8 mouse cellular contexts compared by ENCODE assay signal in the genomic region with DNA sequence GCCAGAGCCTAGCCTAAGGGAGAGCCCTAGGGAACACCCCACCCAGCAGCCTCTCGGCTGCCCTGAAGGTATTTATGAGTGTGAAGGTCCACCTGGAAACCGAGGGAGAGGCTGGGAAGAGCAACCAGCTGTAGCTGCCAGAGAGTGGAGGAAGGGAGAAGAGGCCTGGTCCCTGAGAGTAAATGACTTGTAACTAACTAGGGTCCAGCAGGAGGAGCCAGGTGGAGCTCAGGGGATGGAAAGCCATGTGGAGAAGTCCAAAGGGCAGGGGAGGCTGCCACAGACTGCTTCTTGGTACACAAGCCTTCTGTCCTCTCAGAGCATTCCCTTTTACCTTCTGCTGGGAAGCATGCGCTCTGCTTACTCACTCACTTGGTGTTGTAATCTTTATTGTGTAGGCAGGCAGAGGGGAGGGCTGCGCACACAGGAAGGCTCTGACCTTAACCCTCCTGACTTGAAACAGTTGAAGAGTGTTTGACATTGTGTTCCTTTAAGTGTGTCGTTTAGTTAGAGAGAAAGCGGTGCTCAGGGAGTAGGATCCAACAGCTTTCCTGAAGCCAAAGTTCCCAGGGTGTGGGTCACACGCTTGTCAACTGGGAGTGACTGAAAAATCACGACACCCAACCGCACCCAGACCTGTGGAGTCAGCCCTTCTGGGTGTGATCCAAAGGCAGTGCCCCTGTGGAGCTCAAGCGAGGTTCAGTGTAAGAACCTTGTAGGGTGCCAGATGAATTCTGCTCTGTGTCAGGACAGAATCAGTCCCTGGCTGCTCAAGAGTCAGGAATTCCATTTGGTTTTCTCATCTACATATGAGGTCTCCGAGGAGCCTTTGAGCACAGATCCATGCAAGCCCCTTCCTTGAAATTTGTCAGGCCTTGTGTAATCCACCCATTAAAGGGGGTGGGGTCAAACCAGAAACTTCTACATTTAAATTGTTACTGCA. TPM values are rescaled to one million over a fixed set of nuclear protein-coding genes. Genes with fewer than 3 reads are reported as not detected.
DNase-seq lines count a peak whose midpoint lies in the region; TF ChIP-seq lines count a peak whose summit lies in the region.

No protein-coding gene starts in this region.

- H3K79me2 ChIP-seq in myocyte (ENCODE audit: control insufficient read depth, insufficient read depth), result peaks cover 11% of the 10 kb centered on the region

- H3K4me2 ChIP-seq in myocyte (ENCODE audit: low read depth), result peak overlapping the region; percentile 36

- no peak for TF ChIP-seq POLR2A in myocyte (IDR thresholded peaks at IDR 0.05; ENCODE audit: insufficient read length, low read depth)

- no peak overlapping the region for H3K4me3 ChIP-seq in myocyte

- H3K27me3 ChIP-seq in myocyte (ENCODE audit: control insufficient read depth, insufficient read depth, insufficient read length), result no peaks in the 10 kb centered on the region

- peak; percentile 6 for DNase-seq in gastrocnemius, adult 18-20 months (ENCODE audit: low spot score)
- DNase-seq in gastrocnemius, postnatal 10 days, result no peak
- peak; percentile 10 to 16 for DNase-seq in heart, adult 9 months (ENCODE audit: low spot score in 2 of 2)
- DNase-seq in kidney, postnatal 4 days, result peak; percentile 62 to 80
- DNase-seq in ovary, postnatal 14 days (ENCODE audit: low spot score), result no peak
- no peak for DNase-seq in left cerebral cortex, adult 9 months (ENCODE audit: low spot score in 2 of 2)
- DNase-seq in left cerebral cortex, postnatal 36 days (ENCODE audit: low spot score in 2 of 2), result no peak

- intact Hi-C loops in left cerebral cortex, postnatal 36 days (cut with DNase I), result no loop called here

- no peak overlapping the region for H3ac ChIP-seq in myocyte (ENCODE audit: control insufficient read depth, insufficient read length)

- no peaks in the 10 kb centered on the region for H3K36me3 ChIP-seq in myocyte (ENCODE audit: control insufficient read depth, insufficient read depth)

TF ChIP-seq in myocyte, 11 proteins besides CTCF, POLR2A, EP300 and RAD21:
- TF ChIP-seq SRF (IDR thresholded peaks at IDR 0.05; ENCODE audit: control insufficient read depth, insufficient read length, low read depth) (no peak), E2F4 (IDR thresholded peaks at IDR 0.05; ENCODE audit: insufficient read depth) (no peak), POLR2AphosphoS2 (IDR thresholded peaks at IDR 0.05; ENCODE audit: insufficient read length, low read depth) (no peak), USF1 (IDR thresholded peaks at IDR 0.05; ENCODE audit: low read depth) (no peak), MAX (IDR thresholded peaks at IDR 0.05; ENCODE audit: low read depth) (no peak), TCF3 (IDR thresholded peaks at IDR 0.05; ENCODE audit: insufficient read length, low read depth) (no peak), REST (IDR thresholded peaks at IDR 0.05; ENCODE audit: insufficient read depth, insufficient read length) (no peak), MYOG (IDR thresholded peaks at IDR 0.05; ENCODE audit: control insufficient read depth in 1 of 3, insufficient read depth in 1 of 3, insufficient read length in 2 of 3, low read depth in 2 of 3) (no peak), CEBPB (IDR thresholded peaks at IDR 0.05; ENCODE audit: insufficient read depth, poor library complexity, severe bottlenecking) (no peak), MYOD1 (IDR thresholded peaks at IDR 0.05; ENCODE audit: control insufficient read depth in 1 of 3, insufficient read length in 2 of 3, low read depth in 2 of 3) (no peak), TCF12 (IDR thresholded peaks at IDR 0.05; ENCODE audit: insufficient read depth, poor library complexity, severe bottlenecking) (no peak)

RNA-seq across cellular contexts. Expression of a gene that starts 14.6 kb away (rescaled TPM):
- 10 to 100 TPM; 31.1 to 31.6 TPM for total RNA-seq in gastrocnemius, adult 18-20 months (2021)
- 10 to 100 TPM; 40.6 to 42.9 TPM for total RNA-seq in gastrocnemius, postnatal 10 days (2021)
- polyA plus RNA-seq in myocyte (2012; fragmentation: generic; extraction: Trizol), result 37.8 TPM
- total RNA-seq in left cerebral cortex, postnatal 36 days (2021), result 10 to 100 TPM; 55.8 to 69.6 TPM

Comparison
In these comparisons a context has a peak if more than half of its experiments do, and no peak if none do; other contexts are left out.
1. DNase-seq: peak in gastrocnemius, adult 18-20 months (single experiment), heart, adult 9 months (2 of 2) and kidney, postnatal 4 days (2 of 2); none in gastrocnemius, postnatal 10 days (single experiment), ovary, postnatal 14 days (single experiment), left cerebral cortex, adult 9 months (0 of 2) and left cerebral cortex, postnatal 36 days (0 of 2).